Mouse (Mus musculus) left cerebral cortex, adult 9 months (tissue): ENCODE results near the gene Slc2a4.

Source experiments
- DNase-seq, 2 experiments: peaks; one replicate each; pipeline ENCODE4 v3.0.0; 2022; ENCODE audit warnings: low spot score in 2 of 2

Slc2a4 gene

DNA sequence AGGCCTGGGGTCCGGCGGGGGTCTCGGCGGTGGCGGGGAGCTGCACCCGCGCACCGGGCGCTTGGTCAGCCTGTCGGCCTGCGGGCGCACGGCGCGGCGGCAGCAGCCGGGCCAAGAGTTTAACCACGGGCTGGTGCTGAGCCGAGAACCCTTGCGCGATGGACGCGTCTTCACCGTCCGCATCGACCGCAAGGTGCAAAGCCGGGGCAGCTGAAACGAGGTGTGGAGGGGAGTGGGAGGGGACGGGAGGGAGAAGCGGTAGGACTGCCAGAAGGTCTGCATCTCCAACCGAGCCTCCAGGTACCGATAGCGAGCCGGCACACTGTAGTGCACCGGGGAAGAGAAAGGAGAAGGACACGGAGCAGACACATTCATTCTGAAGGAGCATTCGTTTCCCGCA is 46.0 kb downstream of the Slc2a4 start:
- no peak for DNase-seq

- DNase-seq, result peak; percentile 97 to 98
These were observed 46.6 kb downstream of the Slc2a4 start for GRCm38 (mm10) chr11:69901406-69901846.

DNA sequence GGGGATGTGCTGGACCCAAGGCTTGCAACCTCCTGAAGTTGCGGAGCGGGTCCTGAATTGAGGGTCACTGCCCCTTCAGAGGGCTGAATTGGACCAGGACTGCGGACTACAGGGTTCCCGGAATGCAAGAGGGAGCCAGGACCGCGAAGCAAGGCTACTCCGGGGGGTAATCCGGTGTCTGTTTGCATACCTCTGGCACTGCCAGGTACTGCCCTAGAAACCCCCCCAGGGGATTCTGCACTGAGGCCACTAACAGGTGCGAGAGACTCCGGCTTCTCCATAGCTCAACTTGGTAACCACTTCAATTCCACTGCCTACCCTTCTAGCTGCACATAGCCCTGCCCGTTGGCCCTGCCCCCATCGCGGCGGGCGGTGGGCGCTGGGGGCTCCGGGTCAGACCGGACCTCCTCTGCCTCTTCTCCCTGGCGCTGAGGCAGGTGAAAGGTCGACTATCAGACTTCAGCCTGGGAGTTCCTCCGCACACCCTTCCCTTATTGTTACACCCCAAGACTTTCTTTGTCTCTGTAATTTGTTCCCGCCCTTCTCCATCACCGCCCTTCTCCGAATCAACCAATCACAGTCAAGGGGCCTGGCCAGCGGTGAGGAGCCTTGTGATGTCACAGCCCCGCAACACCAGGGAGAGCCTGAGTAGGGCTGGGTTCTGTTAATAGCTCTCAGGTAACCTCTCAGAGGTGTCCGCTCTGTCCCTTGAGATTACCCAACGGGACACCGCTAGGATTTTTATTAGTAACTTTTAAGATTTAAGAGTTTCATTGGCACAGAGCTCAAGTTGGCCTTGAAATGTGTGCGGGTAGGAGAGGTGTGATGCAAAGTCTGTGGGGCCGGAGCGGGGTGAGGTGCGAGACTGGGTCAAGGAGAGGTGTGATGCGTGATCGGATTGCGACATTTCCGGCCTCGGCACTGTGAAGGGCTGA is 47.2 kb downstream of the Slc2a4 start, which contains the start of the genes 2810408A11Rik and Neurl4:
2810408A11Rik (minus strand) TSS at position 517 of the 935 bp plus-strand sequence.
Neurl4 (plus strand) TSS at position 602 of the 935 bp plus-strand sequence.
- DNase-seq, result peak; percentile 79 to 89

DNA sequence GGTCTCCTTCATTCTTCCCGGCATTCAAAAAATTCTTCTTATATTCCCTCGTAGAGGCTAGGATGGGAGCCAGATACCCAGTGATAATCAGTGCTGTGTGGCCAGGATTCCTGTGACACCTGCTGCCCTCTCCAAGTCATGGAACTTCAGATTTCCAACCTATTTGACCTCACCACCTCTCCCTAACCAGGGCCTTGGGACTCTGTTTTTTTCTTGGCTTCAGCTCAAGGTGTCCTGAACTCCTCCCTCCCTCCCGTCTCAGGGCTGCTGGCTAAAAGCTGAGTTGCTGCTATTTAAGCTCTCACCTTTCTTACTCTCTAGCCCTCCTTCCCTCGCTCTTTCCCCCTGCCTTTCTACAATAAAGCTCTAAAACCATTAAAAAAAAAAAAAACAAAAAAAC is 48.1 kb downstream of the Slc2a4 start:
- DNase-seq, result no peak

DNA sequence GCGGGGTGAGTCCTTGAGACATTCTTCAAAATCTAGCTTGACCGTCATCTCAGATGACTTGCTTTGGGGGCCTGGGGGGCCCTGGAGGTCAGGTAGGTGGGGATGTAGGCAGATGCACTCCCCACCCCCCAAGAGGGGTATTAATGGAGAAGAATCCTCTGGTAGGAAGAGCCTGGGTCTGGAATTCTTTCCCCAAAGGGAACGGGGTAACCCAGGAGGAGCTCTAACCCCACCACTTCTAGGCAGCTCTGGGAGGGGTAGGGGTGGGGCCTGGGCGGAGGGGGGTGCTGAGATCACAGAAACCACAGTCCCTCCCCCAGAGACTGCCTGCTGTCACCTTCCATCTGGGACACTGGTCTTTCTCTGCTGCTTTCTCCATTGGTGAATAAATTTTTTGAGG is 52.7 kb downstream of the Slc2a4 start, which contains the start of gene Acap1:
Acap1 (minus strand) TSS at position 249 of the 400 bp plus-strand sequence.
- no peak for DNase-seq

GRCm38 (mm10) chr11:69894671-69895070 is 53.3 kb downstream of the Slc2a4 start:
- DNase-seq, result no peak
